Mouse (Mus musculus): ENCODE measurements around the gene Nploc4. TPM values are rescaled to one million over a fixed set of nuclear protein-coding genes. Genes with fewer than 3 reads are reported as not detected.

Nploc4 gene
- total RNA-seq, 2 experiments from 2014 or later: 64.1 to 70.1 TPM

GRCm38 (mm10) chr11:120345067-120345681, 92.3 kb downstream of the Nploc4 start:
- H3K27ac ChIP-seq: peak overlapping the region; percentile 48; the same call in 1 of the 2 replicates
- no peak for TF ChIP-seq CTCF (conservative IDR thresholded peaks at IDR 0.05)
- DNase-seq (ENCODE audit: low spot score in 2 of 2): no peak
- peak overlapping the region; percentile 39 for H3K4me3 ChIP-seq

GRCm38 (mm10) chr11:120344310-120344920, 93.1 kb downstream of the Nploc4 start:
- H3K27ac ChIP-seq: no peak overlapping the region
- TF ChIP-seq CTCF (conservative IDR thresholded peaks at IDR 0.05): no peak
- no peak overlapping the region for H3K4me3 ChIP-seq
- DNase-seq (ENCODE audit: low spot score in 2 of 2): peak in 1 of 2 experiments; percentile 8

GRCm38 (mm10) chr11:120343519-120344309, 93.8 kb downstream of the Nploc4 start:
- TF ChIP-seq CTCF (conservative IDR thresholded peaks at IDR 0.05): no peak
- no peak overlapping the region for H3K27ac ChIP-seq
- DNase-seq (ENCODE audit: low spot score in 2 of 2): peak in 1 of 2 experiments; percentile 8

GRCm38 (mm10) chr11:120342656-120343160, 94.8 kb downstream of the Nploc4 start:
- peak in 1 of 2 experiments; percentile 1 for DNase-seq (ENCODE audit: low spot score in 2 of 2)
- 0 out of 2 replicates have a peak, but pooled peaks have one; percentile 4 for TF ChIP-seq CTCF (conservative IDR thresholded peaks at IDR 0.05)
- Histone ChIP-seq H3K4me3 (no peak overlapping the region), H3K27ac (no peak overlapping the region)

More at GRCm38 (mm10) chr11:120343519-120344309, 93.8 kb downstream of the Nploc4 start:
- no peak overlapping the region for H3K4me3 ChIP-seq

- DNase-seq (ENCODE audit: low spot score in 2 of 2): no peak
- H3K27ac ChIP-seq: no peak overlapping the region
- no peak for TF ChIP-seq CTCF (conservative IDR thresholded peaks at IDR 0.05)
- H3K4me3 ChIP-seq: no peak overlapping the region
These were observed 95.8 kb downstream of the Nploc4 start for GRCm38 (mm10) chr11:120341661-120342060.

- TF ChIP-seq CTCF (conservative IDR thresholded peaks at IDR 0.05): no peak
- no peak for DNase-seq (ENCODE audit: low spot score in 2 of 2)
- H3K27ac ChIP-seq: no peak overlapping the region
These were observed 97.5 kb downstream of the Nploc4 start for GRCm38 (mm10) chr11:120339978-120340513.

GRCm38 (mm10) chr11:120338786-120339185, 98.7 kb downstream of the Nploc4 start:
- Histone ChIP-seq H3K4me3 (no peak overlapping the region), H3K27ac (no peak overlapping the region)
- no peak for DNase-seq (ENCODE audit: low spot score in 2 of 2)
- peak; percentile 34 for TF ChIP-seq CTCF (conservative IDR thresholded peaks at IDR 0.05)

More at GRCm38 (mm10) chr11:120339978-120340513, 97.5 kb downstream of the Nploc4 start:
- no peak overlapping the region for H3K4me3 ChIP-seq

GRCm38 (mm10) chr11:120337447-120337846, 100.1 kb downstream of the Nploc4 start:
- DNase-seq (ENCODE audit: low spot score in 2 of 2): no peak
- H3K27ac ChIP-seq: no peak overlapping the region
- TF ChIP-seq CTCF (conservative IDR thresholded peaks at IDR 0.05): 0 out of 2 replicates have a peak, but pooled peaks have one; percentile 5

GRCm38 (mm10) chr11:120335431-120336021, 102.0 kb downstream of the Nploc4 start:
- H3K4me3 ChIP-seq: no peak overlapping the region
- TF ChIP-seq CTCF (conservative IDR thresholded peaks at IDR 0.05): no peak
- H3K27ac ChIP-seq: no peak overlapping the region
- no peak for DNase-seq (ENCODE audit: low spot score in 2 of 2)

More at GRCm38 (mm10) chr11:120337447-120337846, 100.1 kb downstream of the Nploc4 start:
- H3K4me3 ChIP-seq: no peak overlapping the region

Small RNA genes within 50 kb of the gene (microRNA-seq; reads per million reads assigned to microRNA genes)
- gene Gm23419: 0 reads per million in 2 experiments
- 0.64 to 1.5 reads per million in 2 experiments for gene Mir6935

Other genes starting within 250 kb of the Nploc4 start
- gene Bahcc1, start 204.8 kb downstream of the Nploc4 start, total RNA-seq (2021): 10 to 100 TPM; 19.9 to 20.7 TPM
- gene Actg1, start 89.2 kb downstream of the Nploc4 start, total RNA-seq (2021): 1,000 to 10,000 TPM; 1,285 to 1,295 TPM
- 1 to 10 TPM in 1 of 2 experiments, under 1 TPM in 1; 0.69 to 1.1 TPM for gene Fscn2, start 76.2 kb downstream of the Nploc4 start, total RNA-seq (2021)
- gene Faap100, start 58.9 kb downstream of the Nploc4 start, total RNA-seq (2021): 10 to 100 TPM; 17.7 to 19.5 TPM
- gene Tspan10, start 4.9 kb upstream of the Nploc4 start, total RNA-seq (2021): under 1 TPM in 1 of 2 experiments, not detected in 1; 0.20 TPM
- under 1 TPM in 1 of 2 experiments, not detected in 1; 0.44 TPM for gene Pde6g, start 15.8 kb upstream of the Nploc4 start, total RNA-seq (2021)
- 10 to 100 TPM; 17.7 to 19.0 TPM for gene Oxld1, start 20.4 kb upstream of the Nploc4 start, total RNA-seq (2021)
- 10 to 100 TPM; 20.0 to 32.3 TPM for gene Ccdc137, start 20.4 kb upstream of the Nploc4 start, total RNA-seq (2021)
- 10 to 100 TPM; 52.0 to 54.8 TPM for gene Arl16, start 29.9 kb upstream of the Nploc4 start, total RNA-seq (2021)
- 10 to 100 TPM; 63.2 to 68.1 TPM for gene Mrpl12, start 46.9 kb upstream of the Nploc4 start, total RNA-seq (2021)
- gene Slc25a10, start 54.1 kb upstream of the Nploc4 start, total RNA-seq (2021): 10 to 100 TPM; 19.8 to 22.3 TPM
- gene Gcgr, start 93.0 kb upstream of the Nploc4 start, total RNA-seq (2021): not detected
- 10 to 100 TPM; 65.2 to 67.6 TPM for gene Mcrip1, start 112.0 kb upstream of the Nploc4 start, total RNA-seq (2021)
- not detected for gene Ppp1r27, start 113.4 kb upstream of the Nploc4 start, total RNA-seq (2021)
- gene P4hb, start 135.5 kb upstream of the Nploc4 start, total RNA-seq (2021): 100 to 1,000 TPM; 106 to 118 TPM
- gene Arhgdia, start 143.9 kb upstream of the Nploc4 start, total RNA-seq (2021): 100 to 1,000 TPM; 270 to 277 TPM
- gene Alyref, start 160.7 kb upstream of the Nploc4 start, total RNA-seq (2021): 10 to 100 TPM; 58.0 to 66.8 TPM
- gene Anapc11, start 160.7 kb upstream of the Nploc4 start, total RNA-seq (2021): 10 to 100 TPM; 87.1 to 89.6 TPM
- 1 to 10 TPM; 1.3 to 1.7 TPM for gene Npb, start 170.8 kb upstream of the Nploc4 start, total RNA-seq (2021)
- gene Pcyt2, start 180.2 kb upstream of the Nploc4 start, total RNA-seq (2021): 100 to 1,000 TPM; 128 to 142 TPM
- gene Sirt7, start 187.5 kb upstream of the Nploc4 start, total RNA-seq (2021): 10 to 100 TPM; 42.9 to 46.4 TPM
- 10 to 100 TPM; 71.6 to 80.3 TPM for gene Mafg, start 195.9 kb upstream of the Nploc4 start, total RNA-seq (2021)
- 1 to 10 TPM; 1.3 to 1.8 TPM for gene Pycr1, start 206.1 kb upstream of the Nploc4 start, total RNA-seq (2021)
- gene Myadml2, start 210.4 kb upstream of the Nploc4 start, total RNA-seq (2021): 1 to 10 TPM; 3.9 to 8.7 TPM
- 1 to 10 TPM; 4.7 to 5.4 TPM for gene Notum, start 223.5 kb upstream of the Nploc4 start, total RNA-seq (2021)
- gene Aspscr1, start 235.3 kb upstream of the Nploc4 start, total RNA-seq (2021): 10 to 100 TPM; 50.7 to 53.2 TPM

All from layer of hippocampus, adult 2 months (tissue).